Mouse (Mus musculus): Measurements from ENCODE around the gene Imp4.
A peak's percentile ranks its signal among the peaks of the same experiment; 100 is the strongest.
"Not testable (repeated sequence)": the region's sequence is repeated elsewhere in the genome, so short reads cannot be mapped to it uniquely, and the experiment has no call there.

The Imp4 gene

GRCm38 (mm10) chr1:34439215-34439960 is at the start of gene Imp4, which contains the start of gene Ccdc115:
Gene Imp4, plus strand, starts transcription at chr1:34439851.
Gene Ccdc115, minus strand, starts transcription at chr1:34439672.
- peak; percentile 97 for DNase-seq (ENCODE audit: low spot score)

GRCm38 (mm10) chr1:34396321-34396720 is 43.3 kb upstream of the Imp4 start:
- DNase-seq (ENCODE audit: low spot score): no peak

- DNase-seq (ENCODE audit: low spot score): no peak
Measured at GRCm38 (mm10) chr1:34399182-34399953, 40.3 kb upstream of the Imp4 start.

DNA sequence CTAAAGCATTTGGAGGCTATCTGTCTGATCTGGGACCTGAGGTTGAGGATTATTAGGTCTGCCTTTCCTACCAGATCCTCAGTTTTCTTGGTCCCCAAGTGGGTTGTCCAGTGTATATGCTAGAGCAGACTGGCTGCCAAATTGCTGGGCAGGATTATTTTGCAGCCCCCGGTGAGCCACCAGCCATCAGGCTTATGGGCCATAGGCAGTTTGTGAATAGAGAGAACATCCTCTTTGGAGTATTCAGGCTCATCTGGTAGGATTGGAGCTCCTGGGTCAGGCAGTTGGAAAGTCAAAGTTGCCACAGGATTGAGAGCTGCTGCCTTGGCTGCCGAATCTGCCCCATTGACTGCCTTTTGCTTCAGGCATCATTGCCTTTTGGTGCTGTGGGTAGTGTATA is 11.2 kb upstream of the Imp4 start:
- no peak for DNase-seq (ENCODE audit: low spot score)

- DNase-seq (ENCODE audit: low spot score): no peak
Measured at GRCm38 (mm10) chr1:34429281-34429680, 10.4 kb upstream of the Imp4 start.

DNA sequence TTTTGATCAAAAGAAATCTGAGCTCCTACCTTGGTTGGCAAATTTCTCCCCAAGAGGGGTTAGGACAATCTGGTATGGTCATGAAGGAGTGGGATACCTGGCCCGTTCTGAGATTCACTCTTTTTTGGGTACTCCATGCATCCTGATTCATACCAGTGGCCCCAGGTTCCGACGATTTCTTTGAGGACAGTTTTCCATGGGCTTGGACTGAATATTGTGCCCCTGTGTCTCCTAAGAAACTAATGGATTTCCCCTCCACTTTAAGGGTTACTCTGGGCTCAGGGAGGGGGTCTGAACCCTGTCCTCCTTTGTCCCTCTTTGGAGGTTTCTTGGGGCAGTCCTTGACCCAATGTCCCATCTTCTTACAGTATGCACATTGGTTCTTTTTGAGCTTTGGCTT is 8.7 kb upstream of the Imp4 start:
- DNase-seq (ENCODE audit: low spot score): no peak

GRCm38 (mm10) chr1:34431431-34431830 is 8.2 kb upstream of the Imp4 start:
- no peak for DNase-seq (ENCODE audit: low spot score)

- no peak for DNase-seq (ENCODE audit: low spot score)
Measured at GRCm38 (mm10) chr1:34432411-34432775, 7.3 kb upstream of the Imp4 start.

- no peak for DNase-seq (ENCODE audit: low spot score)
Measured at GRCm38 (mm10) chr1:34432776-34433481, 6.7 kb upstream of the Imp4 start.

DNA sequence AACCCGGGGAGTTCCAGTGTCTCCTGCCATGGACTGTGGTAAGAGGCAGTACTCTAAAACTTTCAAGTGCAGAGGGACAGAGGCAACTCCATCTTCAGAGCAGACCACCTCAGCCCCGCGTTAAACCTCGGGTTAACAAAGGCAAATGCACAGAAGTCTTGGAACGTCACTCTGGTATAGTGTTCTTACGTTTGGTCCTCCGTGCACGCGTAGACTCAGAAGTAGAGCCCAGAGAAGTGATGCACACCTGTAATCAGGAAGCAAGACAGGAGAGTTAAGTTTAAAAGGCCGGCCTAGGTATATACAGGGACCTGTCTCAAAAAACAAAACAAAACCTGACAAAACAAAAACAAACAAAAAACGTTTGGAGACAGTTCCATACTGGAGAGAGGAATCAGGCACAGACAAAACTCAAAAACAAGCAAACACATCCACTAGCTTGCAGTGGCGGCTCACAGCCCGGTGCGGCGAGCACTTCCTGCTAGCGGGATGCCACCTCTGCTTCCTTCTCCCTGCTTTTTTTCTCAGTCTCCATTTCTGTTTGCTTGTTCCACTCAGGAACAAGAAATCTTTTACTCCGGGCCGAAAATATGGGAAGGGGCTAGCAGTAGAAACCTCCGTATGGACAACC is 5.6 kb upstream of the Imp4 start:
- no peak for DNase-seq (ENCODE audit: low spot score)

DNA sequence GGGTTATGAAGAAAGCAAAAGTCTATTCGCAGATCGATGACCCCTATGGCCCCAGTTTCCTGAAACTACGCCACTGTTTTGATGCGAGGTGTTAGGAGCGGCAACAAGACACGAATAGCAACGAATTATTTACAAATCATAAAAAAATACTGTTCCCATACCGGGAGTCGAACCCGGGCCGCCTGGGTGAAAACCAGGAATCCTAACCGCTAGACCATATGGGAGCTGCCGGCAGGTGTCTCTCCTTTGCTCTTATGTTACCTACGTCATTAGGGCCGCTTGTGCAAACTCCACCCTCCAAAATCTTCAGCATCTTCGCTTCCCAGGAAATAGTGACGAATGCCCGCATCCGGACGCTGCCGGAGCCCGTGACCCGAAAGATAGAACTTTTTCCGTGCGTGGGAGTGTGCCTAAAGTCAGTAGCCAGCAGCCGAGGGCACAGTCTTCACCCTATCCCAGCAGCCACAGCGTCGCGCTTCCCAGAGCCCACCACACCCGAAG is 4.9 kb upstream of the Imp4 start:
- DNase-seq (ENCODE audit: low spot score): peak; percentile 90

- no peak for DNase-seq (ENCODE audit: low spot score)
Measured at GRCm38 (mm10) chr1:34435371-34436120, 4.1 kb upstream of the Imp4 start.

- no peak for DNase-seq (ENCODE audit: low spot score)
Measured at GRCm38 (mm10) chr1:34436374-34436773, 3.3 kb upstream of the Imp4 start.

- not testable (repeated sequence) for DNase-seq (ENCODE audit: low spot score)
Measured at GRCm38 (mm10) chr1:34437366-34437765, 2.3 kb upstream of the Imp4 start.

DNA sequence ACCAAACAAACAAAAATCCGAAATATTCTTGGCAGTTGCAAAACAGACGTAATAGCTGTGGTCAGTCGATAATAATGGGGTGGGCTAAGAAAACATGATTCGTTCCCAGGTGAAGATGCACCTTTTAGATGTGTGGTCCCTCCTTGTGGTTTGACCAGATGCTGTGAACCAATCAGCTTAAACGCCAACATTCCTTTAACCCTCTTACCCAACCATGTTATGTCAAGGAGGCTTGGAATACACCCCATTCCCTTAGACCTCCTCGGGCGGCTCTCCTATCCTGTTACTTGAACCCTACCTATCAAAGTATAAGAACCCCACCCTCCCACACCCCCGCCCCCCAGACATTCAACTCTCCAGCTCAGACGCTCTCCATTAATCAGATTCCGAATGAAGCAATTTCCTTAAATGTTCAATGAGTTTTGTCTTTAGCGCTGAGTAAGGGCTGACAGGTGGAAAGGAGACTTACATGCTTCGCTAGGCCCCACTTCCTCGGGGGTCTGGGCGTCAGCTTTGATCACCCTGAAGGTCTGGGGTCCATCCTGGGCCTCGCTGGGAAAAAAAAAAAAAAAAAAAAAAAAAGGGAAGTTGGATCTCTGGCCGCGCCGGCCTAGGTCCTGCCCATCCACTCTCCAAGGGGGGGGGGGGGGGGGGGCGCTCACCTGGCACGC is 1.1 kb upstream of the Imp4 start:
- no peak for DNase-seq (ENCODE audit: low spot score)

GRCm38 (mm10) chr1:34439961-34440630 is 445 bp downstream of the Imp4 start:
- DNase-seq (ENCODE audit: low spot score): no peak

GRCm38 (mm10) chr1:34443124-34443523 is 3.5 kb downstream of the Imp4 start:
- no peak for DNase-seq (ENCODE audit: low spot score)

- no peak for DNase-seq (ENCODE audit: low spot score)
Measured at GRCm38 (mm10) chr1:34458431-34458830, 18.8 kb downstream of the Imp4 start.

- peak; percentile 88 for DNase-seq (ENCODE audit: low spot score)
Measured at GRCm38 (mm10) chr1:34459284-34460060, 19.8 kb downstream of the Imp4 start, which contains the start of gene Ptpn18. Gene Ptpn18, plus strand, starts transcription at chr1:34459762.
